Mouse (Mus musculus) heart, embryonic 11.5 days (tissue): Measurements from ENCODE around the gene Lcn2. TPM values are rescaled to one million over a fixed set of nuclear protein-coding genes. Genes with fewer than 3 reads are reported as not detected.

Experiments used
- ATAC-seq: fragments of 200-750 bp; cut with Nextera tagmentation; replicated peaks from 2 replicates; pipeline ENCODE4 v1.8.0; 2017; ENCODE audit warnings: moderate library complexity; ENCODE audit not compliant: insufficient number of reproducible peaks, low FRiP score, low TSS enrichment
- H3K27ac ChIP-seq: fragments of 300-500 bp; sonication (generic); 2 replicates; pipeline ENCODE4 v1.5.1; 2014; ENCODE audit warnings: mild to moderate bottlenecking, low read depth, low read length
- H3K27me3 ChIP-seq: fragments of 300-500 bp; sonication (generic); 2 replicates; pipeline ENCODE4 v1.6.1; 2014; ENCODE audit warnings: mild to moderate bottlenecking, low read length, mixed read lengths; ENCODE audit not compliant: control insufficient read depth, insufficient read depth
- H3K36me3 ChIP-seq: fragments of 300-500 bp; sonication (generic); 2 replicates; pipeline ENCODE4 v1.6.1; 2014; ENCODE audit warnings: mild to moderate bottlenecking, low read length, moderate library complexity, mixed read lengths; ENCODE audit not compliant: control insufficient read depth, insufficient read depth
- H3K4me1 ChIP-seq: fragments of 300-500 bp; sonication (generic); 2 replicates; pipeline ENCODE4 v1.6.1; 2014; ENCODE audit warnings: low read length; ENCODE audit not compliant: control insufficient read depth, insufficient read depth
- H3K4me2 ChIP-seq: fragments of 300-500 bp; sonication (generic); 2 replicates; pipeline ENCODE4 v1.6.1; 2014; ENCODE audit warnings: mild to moderate bottlenecking, moderate library complexity
- H3K4me3 ChIP-seq: fragments of 300-500 bp; sonication (generic); 2 replicates; pipeline ENCODE4 v1.5.1; 2014; ENCODE audit warnings: low read depth, low read length
- H3K9ac ChIP-seq: fragments of 300-500 bp; sonication (generic); 2 replicates; pipeline ENCODE4 v1.6.1; 2014; ENCODE audit warnings: mild to moderate bottlenecking, low read depth, low read length, moderate library complexity
- H3K9me3 ChIP-seq: fragments of 300-500 bp; sonication (generic); replicated peaks from 2 replicates; pipeline ENCODE4 v1.6.1; 2016; ENCODE audit warnings: low read length; ENCODE audit not compliant: control insufficient read depth
- WGBS: fragments of 180-500 bp; shearing (Covaris S2); extraction: QIAGEN DNeasy Blood & Tissue Kit; methylation state at CpG from one replicate; pipeline ENCODE4 v1.1.7; 2014; ENCODE audit not compliant: insufficient replicate concordance; 5-methylcytosine and 5-hydroxymethylcytosine counted together
- polyA plus RNA-seq: library from polyadenylated mRNA; unstranded; fragments of >200 nt; fragmentation: Nextera tagmentation; extraction: Ambion mirVana; gene quantifications from 2 replicates; pipeline ENCODE4 v1.2.1, GENCODE M21; 2014

Lcn2 gene
- polyA plus RNA-seq, 1 experiment from 2014 or later: 1.1 TPM

GRCm38 (mm10) chr2:32349625-32350255, 38.3 kb downstream of the Lcn2 start:
- Histone ChIP-seq H3K4me1 (peaks cover 22% of the 10 kb centered on the region), H3K9me3 (no peaks in the 10 kb centered on the region), H3K9ac (no peak overlapping the region), H3K27me3 (peaks cover 21% of the 10 kb centered on the region), H3K4me2 (no peak overlapping the region), H3K27ac (no peak overlapping the region), H3K36me3 (no peaks in the 10 kb centered on the region), H3K4me3 (no peak overlapping the region)
- WGBS: 55% methylated on average over 8 of the region's 8 CpGs
- no peak for ATAC-seq

- no peaks in the 10 kb centered on the region for H3K9me3 ChIP-seq
- H3K27me3 ChIP-seq: peaks cover 21% of the 10 kb centered on the region
- H3K9ac ChIP-seq: no peak overlapping the region; the same call in 1 of the 2 replicates
- WGBS: 76% methylated on average over 11 of the region's 11 CpGs
- peaks cover 10% of the 10 kb centered on the region for H3K4me1 ChIP-seq
- no peaks in the 10 kb centered on the region for H3K36me3 ChIP-seq
- no peak overlapping the region for H3K27ac ChIP-seq
- no peak overlapping the region for H3K4me2 ChIP-seq
- no peak for ATAC-seq
- H3K4me3 ChIP-seq: no peak overlapping the region
Observed at GRCm38 (mm10) chr2:32348311-32348710, 39.7 kb downstream of the Lcn2 start.

GRCm38 (mm10) chr2:32347019-32347418, 41.0 kb downstream of the Lcn2 start:
- Histone ChIP-seq H3K9ac (no peak overlapping the region), H3K4me2 (no peak overlapping the region), H3K4me3 (no peak overlapping the region), H3K9me3 (no peaks in the 10 kb centered on the region), H3K27ac (no peak overlapping the region), H3K27me3 (peaks cover 15% of the 10 kb centered on the region), H3K36me3 (no peaks in the 10 kb centered on the region), H3K4me1 (peaks cover 4% of the 10 kb centered on the region; the same call in 1 of the 2 replicates)
- no peak for ATAC-seq
- 55% methylated on average over 6 of the region's 6 CpGs for WGBS

GRCm38 (mm10) chr2:32344598-32345321, 43.3 kb downstream of the Lcn2 start:
- H3K4me2 ChIP-seq: no peak overlapping the region
- H3K27me3 ChIP-seq: no peaks in the 10 kb centered on the region; the same call in none of the 2 replicates
- no peaks in the 10 kb centered on the region for H3K4me1 ChIP-seq
- WGBS: 66% methylated on average over 14 of the region's 14 CpGs
- no peaks in the 10 kb centered on the region for H3K36me3 ChIP-seq
- no peaks in the 10 kb centered on the region for H3K9me3 ChIP-seq
- ATAC-seq: no peak
- no peak overlapping the region for H3K27ac ChIP-seq
- no peak overlapping the region for H3K4me3 ChIP-seq
- H3K9ac ChIP-seq: no peak overlapping the region

- no peak for ATAC-seq
- Histone ChIP-seq H3K27ac (no peak overlapping the region), H3K4me1 (no peaks in the 10 kb centered on the region), H3K9me3 (no peaks in the 10 kb centered on the region), H3K4me3 (no peak overlapping the region), H3K4me2 (no peak overlapping the region), H3K36me3 (no peaks in the 10 kb centered on the region), H3K9ac (no peak overlapping the region), H3K27me3 (no peaks in the 10 kb centered on the region; the same call in none of the 2 replicates)
- WGBS: 63% methylated on average over 10 of the region's 10 CpGs
Observed at GRCm38 (mm10) chr2:32344056-32344455, 44.0 kb downstream of the Lcn2 start.

- no peaks in the 10 kb centered on the region; the same call in none of the 2 replicates for H3K27me3 ChIP-seq
- no peak for ATAC-seq
- H3K4me3 ChIP-seq: no peak overlapping the region
- H3K4me2 ChIP-seq: no peak overlapping the region
- H3K27ac ChIP-seq: no peak overlapping the region
- H3K4me1 ChIP-seq: no peaks in the 10 kb centered on the region
- no peak overlapping the region for H3K9ac ChIP-seq
- WGBS: 89% methylated on average over 2 of the region's 2 CpGs
- H3K9me3 ChIP-seq: no peaks in the 10 kb centered on the region
- no peaks in the 10 kb centered on the region for H3K36me3 ChIP-seq
Observed at GRCm38 (mm10) chr2:32343351-32343671, 44.7 kb downstream of the Lcn2 start.

GRCm38 (mm10) chr2:32342539-32343350, 45.3 kb downstream of the Lcn2 start:
- 69% methylated on average over 6 of the region's 6 CpGs for WGBS
- H3K4me3 ChIP-seq: no peak overlapping the region
- no peaks in the 10 kb centered on the region for H3K4me1 ChIP-seq
- H3K27me3 ChIP-seq: peaks cover 4% of the 10 kb centered on the region
- H3K9me3 ChIP-seq: no peaks in the 10 kb centered on the region
- no peak overlapping the region for H3K9ac ChIP-seq
- no peak for ATAC-seq
- no peaks in the 10 kb centered on the region for H3K36me3 ChIP-seq
- no peak overlapping the region for H3K4me2 ChIP-seq
- no peak overlapping the region for H3K27ac ChIP-seq

- no peak for ATAC-seq
- no peaks in the 10 kb centered on the region for H3K4me1 ChIP-seq
- H3K27me3 ChIP-seq: peaks cover 11% of the 10 kb centered on the region
- H3K4me2 ChIP-seq: no peak overlapping the region
- H3K9ac ChIP-seq: no peak overlapping the region
- no peaks in the 10 kb centered on the region for H3K9me3 ChIP-seq
- 75% methylated on average over 4 of the region's 4 CpGs for WGBS
- no peak overlapping the region for H3K4me3 ChIP-seq
- no peak overlapping the region for H3K27ac ChIP-seq
- H3K36me3 ChIP-seq: no peaks in the 10 kb centered on the region
Observed at GRCm38 (mm10) chr2:32342039-32342438, 46.0 kb downstream of the Lcn2 start.
